Mouse (Mus musculus) neural tube, embryonic 10.5 days (tissue): Measurements from ENCODE around the gene Aggf1.

Experiments
- DNase-seq: peaks from one replicate; pipeline ENCODE4 v3.0.0-alpha.2; 2017; ENCODE audit warnings: low spot score; ENCODE audit errors: extremely low spot score

The Aggf1 gene

DNA sequence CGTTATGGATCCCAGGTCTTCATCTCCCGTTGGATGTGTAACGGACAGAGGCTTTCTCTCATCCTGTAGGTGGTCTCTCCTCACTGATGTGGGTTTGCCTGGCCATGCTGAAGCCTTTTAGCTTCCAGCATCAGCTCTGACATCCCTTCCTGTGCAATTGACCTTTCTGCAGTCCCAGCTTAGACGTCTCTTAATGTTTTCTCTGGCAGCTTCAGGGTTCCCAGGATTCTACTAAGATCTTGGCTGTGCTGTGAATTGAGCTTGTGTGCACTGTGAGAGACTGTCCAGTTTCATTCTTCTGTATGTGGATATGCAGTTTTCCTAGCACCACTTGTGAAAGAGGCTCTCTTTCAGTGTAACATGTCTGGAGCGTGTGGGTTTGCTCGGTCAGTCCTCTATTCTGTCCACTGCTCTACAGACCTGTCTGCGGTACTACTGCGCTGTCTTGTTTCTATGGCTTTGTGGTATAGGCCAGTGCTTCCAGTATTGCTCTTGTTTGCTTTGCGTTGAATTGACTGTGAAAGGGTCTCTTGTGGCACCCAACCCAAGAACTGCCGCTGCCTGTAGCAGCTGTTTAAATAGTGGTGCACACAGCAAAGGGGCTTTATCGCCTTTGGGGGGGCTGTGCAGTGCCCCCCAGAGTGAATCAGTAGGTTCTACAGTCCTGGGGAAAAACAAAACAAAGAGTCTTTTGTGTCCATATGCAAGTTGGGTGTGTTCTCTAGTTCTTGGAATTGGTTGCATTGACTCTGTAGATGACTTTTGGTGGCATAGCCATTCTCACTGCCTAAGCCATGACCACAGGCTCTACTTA, 42.9 kb downstream of the Aggf1 start:
- DNase-seq: no peak

DNA sequence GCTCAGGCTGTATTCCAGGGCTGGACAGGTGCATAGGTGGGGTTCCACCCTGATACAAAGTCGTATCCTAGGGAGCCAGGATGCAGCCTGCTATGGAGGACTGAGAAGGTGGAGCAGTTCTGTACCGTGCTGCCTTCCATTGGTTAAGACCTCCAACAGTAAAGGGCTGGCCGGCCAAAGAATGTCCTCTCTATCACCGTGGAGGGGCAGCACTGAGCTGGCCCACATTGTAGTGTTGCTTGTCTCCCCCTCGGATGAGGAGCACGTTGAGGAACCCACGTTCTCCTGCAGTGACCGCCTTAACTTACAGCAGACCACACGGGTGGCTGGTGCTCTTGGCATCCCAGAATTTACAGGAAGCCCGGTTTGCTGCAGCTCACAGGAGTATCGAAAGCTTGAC, 44.6 kb downstream of the Aggf1 start:
- no peak for DNase-seq

DNA sequence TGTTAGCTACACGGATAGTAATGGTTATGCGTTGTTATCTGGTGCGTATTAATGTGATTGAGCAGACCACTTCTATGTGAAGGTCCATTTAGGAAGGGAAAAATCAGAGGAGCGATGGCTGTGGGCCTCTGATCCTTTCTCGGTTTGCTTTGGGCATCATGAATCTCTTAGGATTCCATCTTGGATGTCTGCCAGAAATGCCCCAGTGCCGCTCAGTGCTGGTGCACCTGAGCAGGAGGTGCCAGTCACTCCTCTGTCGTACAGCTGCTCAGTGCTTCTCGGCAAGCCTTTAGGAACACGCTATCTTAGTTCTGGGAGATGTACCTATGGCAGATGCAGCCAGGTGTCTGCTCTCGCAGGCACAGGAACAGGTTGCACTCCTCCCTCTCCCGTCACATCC, 46.4 kb downstream of the Aggf1 start:
- no peak for DNase-seq

DNA sequence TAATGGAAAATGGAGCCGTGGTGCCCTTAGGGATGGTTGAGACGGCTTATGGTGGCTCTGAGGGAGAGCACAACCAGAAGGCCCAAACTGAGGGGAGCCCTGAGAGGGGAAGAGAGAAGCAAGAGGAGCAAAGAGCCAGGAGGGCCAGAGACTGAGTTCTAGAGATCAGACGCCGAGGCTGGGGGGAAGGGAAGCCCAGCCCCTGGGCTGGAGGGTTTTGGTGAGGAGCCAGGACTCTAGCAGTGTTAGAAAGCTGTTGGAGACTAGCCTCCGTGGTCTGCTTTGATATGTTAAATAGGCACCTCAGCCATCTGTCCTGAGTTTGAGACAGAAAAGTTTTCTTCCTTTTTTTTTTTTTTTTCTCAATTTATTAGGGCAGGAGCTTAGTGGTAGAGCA, 47.8 kb downstream of the Aggf1 start:
- DNase-seq: peak; percentile 43

DNA sequence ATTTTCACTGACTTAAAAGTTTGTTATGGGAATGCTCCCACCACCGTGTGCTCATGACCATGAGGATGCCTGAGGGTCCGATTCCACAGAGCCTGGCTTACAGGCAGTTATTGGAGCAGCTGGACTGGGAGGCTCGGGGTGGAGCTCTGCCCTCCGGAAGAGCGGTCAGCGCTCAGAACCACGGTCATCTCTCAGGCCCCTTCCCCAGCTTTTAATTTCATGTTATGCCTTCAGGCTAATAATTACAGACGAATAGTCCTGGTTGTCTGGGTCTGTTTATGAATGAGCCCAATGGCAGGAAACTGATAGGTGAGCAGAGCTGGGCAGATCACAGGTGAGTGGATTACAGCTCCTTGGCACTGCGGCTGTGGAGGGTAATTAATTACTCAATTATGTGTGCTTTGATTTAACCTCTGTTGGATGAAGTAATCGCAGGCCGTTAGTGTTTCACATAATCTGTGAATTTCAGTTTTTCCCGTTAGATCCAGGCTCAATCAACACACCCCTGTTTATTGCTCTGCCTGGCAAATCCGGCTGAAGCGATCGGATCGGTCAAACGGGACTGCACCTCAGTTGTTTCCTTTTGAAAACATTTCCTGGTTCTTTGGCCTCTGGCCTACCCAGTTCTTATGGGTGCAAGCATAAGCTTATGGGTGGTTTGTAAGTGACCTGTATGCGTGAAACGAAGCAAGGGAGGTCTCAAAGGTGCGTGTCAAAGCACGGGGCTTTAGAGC, 48.4 kb downstream of the Aggf1 start:
- peak; percentile 57 for DNase-seq

DNA sequence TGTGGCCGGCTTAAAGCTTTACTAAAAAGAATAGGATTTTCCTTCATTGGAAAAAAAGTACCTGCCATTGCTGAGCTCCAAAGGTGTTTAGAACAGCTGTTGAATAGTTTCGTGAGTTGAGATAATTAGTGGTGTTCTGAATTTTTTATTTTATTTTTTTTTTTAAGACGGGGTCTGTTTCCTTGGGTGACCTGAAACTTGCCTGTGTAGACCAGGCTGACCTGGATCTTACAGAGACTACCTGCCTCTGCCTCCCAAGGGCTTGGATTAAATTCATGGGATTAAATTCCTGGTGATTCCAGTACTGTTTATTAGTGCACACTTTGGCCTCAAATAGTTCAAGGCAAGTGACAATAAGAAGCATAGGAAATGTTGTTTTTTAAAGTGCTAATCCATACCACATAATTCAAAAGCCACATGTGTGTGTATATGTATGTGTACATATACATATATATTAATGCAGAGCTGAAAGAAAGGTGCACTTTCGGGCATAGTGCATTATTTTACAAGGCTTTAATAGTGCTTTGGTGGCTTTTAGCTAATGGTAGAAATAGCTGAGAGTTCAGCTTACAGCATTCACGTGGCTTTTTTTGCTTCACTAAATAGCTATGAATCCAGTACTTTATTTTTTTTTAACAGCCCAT, 49.1 kb downstream of the Aggf1 start:
- no peak for DNase-seq

DNA sequence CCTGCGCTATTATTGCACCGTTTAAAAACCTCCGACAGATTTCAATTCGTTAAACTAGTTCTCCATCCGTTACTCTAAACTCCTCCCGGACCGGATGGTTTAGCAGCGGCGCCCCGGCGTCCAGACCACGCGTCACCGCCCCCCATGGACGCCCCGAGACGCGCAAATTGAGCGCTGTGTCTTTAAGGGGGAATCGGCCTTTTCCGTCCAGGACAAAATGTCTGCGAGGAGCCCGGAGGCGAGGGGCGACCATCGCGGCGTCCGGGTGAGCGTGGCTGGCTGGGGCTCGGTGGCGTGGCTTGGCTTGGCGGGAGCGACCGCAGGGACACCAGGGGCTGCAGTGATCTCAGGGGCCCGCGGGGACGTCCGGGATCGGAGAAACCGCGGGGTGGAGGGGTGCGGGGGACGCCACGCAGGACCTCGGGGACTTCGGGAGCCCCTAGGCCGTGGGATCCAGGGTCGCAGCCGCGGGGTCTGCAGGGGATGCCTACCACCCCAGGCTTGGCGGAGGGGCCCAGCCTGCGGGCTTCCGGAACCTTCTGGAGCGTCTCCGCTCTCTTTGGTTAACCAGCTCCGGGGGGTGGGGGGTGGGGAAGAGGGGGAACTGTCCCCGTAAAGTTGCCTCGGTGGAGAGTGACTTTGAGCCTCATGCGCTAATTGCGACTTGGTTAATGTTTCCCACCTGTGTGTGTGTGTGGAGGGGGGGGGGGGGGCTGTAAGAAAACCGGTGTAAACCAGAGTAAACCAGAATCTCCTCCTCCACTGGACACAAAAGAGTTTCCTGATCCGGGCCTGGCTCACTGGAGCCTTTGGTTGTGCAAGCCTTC, 49.9 kb downstream of the Aggf1 start:
- peak; percentile 85 for DNase-seq

DNA sequence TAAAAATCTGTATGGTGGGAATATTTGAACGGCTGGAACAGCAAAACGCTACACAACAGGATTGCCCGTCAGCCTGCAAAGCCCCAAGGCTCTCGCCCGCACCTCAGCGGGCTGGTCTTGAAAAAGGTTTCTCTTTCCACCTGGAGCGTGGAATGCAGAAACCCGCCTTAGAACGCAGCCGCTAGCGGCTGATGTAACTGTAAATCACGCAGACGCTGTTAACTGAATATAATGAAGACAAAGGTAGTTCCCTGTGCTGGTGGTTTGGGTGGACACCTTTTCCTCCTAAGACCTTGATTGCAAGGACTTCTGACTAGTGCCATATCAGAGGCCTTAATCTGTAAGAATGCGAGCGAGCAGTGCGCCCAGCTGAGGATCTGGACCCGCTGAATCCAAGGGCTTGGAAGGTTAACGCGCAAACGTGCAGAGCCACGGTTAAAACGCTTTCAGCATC, 50.5 kb downstream of the Aggf1 start:
- DNase-seq: no peak

DNA sequence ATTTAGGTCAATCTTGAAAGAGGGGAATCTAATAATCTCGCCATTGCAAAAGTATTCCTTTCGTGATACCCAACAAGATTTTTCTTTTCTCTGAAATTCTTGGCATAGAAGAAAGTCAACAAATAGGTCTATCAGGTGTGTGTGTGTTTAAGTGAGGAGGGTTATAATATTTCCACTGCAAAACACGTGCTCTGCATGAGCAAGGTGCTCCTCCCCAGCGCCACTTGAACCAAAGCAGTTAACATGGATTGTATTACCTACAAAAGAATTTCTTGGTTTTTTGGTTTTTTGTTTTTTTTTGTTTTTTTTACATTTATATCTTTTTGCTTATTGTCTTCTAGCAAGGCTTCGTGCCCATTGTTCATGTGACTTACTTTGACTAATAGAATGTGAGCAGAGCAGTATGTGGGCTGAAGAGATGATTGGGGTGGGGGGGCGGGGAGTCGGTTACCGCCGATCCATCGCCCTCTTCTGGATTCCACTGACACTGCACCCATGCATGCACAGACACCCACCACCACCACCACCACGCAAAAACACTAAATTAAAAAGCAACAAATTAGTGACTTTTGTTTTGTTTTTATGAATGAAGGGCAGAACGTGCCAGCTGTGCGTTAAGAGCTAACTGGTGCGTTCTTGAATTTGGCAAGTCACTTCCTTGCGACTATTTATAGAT, 51.1 kb downstream of the Aggf1 start:
- DNase-seq: peak; percentile 69

DNA sequence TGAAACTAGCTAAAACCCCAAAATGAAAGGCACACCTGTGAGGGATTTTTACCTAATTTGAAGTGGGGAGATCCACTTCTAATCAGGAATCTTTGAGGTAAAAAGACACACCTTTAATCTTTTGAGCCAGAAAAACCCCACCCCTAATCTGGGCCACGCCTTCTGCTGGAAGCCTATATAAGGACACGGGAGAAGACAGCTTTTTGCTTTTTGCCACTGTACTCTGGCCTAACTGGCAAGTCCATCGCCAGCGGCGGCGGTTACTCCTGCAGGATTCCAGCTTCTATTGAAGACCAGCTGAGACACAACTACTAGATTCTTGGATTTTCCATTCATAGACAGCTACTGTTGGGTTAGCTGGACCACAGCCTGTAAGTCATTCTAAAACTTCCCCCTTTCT, 51.8 kb downstream of the Aggf1 start, which contains the start of gene Zbed3:
Gene Zbed3, plus strand, starts transcription at position 213 of the 400 bp plus-strand sequence.
- DNase-seq: no peak

DNA sequence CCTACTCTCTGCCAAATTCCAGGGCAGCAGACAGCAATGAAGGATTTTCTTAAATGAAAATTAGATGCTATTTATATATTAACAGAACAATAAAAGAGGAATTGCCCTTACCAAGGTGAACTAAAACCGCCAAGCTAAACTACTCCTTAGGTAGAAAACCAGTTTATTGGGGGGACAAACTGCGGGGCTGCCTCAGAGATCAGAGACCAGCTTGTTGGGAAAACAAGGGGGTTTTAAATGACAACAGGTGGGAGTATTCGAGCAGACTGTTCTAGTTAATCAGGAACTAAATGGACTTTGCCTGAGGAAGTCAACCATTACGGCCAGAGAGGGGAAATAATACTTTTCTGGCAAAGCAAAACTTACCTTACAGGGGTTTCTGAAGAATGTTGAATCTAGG, 54.7 kb downstream of the Aggf1 start:
- DNase-seq: no peak

DNA sequence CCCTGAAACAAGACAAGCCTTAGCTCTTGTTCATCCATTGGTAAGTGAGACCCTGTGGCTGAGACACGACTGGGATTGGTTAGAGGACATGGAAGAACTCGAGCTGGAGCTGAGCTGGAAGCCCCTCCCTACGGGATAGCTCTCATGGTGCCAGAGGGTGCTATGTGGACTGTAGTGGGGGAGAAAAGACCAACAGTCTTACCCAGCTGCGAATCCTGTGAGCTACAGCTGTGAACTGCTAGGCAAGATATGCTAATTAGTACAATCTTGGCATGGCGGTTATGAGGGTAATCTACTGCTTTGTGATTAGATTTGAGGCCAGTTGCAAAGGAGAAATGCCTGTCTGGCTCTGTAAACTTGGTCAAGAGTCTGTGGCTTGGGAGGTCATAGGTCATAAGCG, 56.0 kb downstream of the Aggf1 start:
- no peak for DNase-seq

DNA sequence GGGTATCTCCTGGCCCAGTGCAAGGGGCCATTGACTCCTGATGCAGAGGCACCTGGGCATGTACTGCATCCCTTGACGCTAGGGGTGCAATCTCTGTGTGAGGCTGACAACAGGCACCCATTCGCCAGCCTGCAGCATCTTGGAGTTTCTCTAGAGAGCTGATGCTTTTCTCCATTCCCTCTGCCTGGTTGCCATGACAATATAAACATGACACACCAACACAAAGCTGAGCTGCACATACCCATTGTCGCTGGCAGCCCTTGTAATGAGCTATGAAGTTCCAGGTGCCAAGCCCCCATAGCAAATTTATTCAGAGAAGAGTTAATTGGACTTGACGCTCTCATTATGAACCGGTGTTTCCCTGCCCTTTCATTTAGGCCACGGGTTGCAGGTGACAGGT, 63.1 kb downstream of the Aggf1 start:
- DNase-seq: no peak

DNA sequence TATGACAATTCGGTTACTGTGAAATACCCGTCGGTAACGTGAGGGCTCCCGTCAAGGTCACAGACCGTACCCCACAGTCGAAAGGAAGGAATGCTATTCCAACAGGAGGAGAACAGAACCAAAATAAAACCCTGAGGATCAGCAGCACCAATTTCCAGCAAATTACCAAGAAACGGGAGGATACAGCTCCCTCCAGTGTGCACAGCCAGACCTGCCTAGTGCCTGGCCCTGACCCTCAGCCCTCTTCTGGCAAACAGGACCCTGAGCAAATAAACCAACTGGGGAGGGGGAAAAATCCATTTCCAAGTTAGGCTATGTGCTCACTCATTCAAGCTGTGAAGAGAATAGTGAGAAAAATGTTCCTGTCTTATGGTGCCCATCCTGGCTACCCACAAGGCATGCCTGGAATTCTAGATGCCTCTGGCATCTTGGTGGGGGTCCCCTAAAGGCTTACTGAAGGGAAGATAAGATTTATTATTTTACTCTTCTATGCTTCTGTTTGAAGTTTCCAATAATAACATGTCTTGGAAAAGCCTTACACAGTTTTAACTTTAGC, 68.0 kb downstream of the Aggf1 start:
- DNase-seq: no peak

DNA sequence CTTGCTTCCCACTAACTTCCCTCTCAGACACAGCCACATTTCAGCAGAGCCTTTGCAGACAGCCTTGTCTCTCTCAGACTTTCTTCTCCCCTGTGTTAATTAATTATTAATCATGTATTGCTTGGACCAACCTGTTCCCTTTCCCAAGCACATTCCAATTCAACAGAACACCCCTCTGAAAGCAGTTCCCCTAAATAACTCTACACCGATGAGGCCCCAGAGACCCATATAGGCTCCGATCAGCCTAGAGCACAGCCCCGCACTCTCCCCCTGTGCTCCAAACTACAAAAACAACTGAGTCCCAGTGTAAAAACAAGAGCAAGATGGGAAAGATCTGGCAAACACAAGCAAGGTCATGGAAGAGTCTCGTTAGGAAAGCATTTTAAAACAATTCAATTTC, 68.6 kb downstream of the Aggf1 start:
- no peak for DNase-seq
